Mouse (Mus musculus): Measurements from ENCODE around the gene Tbrg4. TPM values are rescaled to one million over a fixed set of nuclear protein-coding genes. Genes with fewer than 3 reads are reported as not detected.

The Tbrg4 gene
- polyA plus RNA-seq, 1 experiment from 2014 or later, result 23.4 TPM

DNA sequence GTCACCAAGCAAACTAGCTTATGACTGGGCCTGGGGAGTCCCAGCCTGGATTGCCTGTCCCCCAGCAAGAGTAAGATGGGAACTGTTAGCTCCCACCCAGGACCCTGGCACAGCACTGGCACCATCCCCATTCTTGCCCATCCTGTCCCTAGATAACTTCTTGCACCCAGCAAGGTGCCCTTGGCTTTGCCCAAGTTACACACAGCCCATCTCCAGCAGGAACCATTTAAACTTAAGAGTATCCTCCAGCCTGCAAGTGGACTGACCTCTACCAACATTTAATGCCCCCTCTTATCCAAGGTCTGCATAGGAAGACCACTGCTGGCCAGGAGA lies 21.3 kb downstream of the Tbrg4 start:
- peaks cover 29% of the 10 kb centered on the region for H3K4me1 ChIP-seq (ENCODE audit: control insufficient read depth, insufficient read depth, low read length)

DNA sequence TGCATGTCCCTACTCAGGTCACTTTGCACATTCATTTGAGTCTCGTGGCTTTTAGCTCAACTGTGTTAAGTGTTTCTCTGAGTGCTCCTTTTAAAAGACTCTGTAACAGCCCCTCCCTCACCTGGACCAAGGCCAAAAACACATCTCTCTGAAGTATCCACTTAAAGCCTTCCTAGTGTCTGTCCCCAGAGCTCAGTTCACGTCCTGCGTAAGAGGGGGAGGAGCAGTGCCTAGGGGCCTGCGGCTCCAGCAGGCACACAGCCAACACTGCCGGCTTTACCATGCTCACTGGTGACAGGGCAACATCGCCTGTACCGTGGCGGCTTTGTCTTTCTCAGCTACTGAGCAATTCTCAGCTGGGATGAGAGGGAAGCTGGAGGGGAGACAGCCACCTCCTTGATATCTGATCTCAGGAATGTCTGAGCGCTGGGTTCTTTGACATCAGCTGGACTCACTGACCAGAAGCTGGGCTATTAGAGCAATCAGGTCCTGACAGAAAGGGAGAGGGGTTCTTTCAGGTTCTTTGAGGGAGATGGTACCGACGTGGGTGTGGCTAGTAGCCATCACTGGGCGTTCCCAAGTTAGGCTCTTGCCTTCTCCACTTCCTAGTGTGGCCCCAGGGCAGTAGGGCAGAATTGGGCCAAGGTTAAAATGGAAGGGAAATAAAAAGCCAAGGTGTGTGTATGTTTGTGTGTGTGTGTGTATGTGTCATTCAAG lies 21.8 kb downstream of the Tbrg4 start:
- ATAC-seq, result peak; percentile 54
- Histone ChIP-seq H3K4me2 (ENCODE audit: low read length) (peak overlapping the region; percentile 94), H3K27ac (ENCODE audit: low read depth, low read length) (peak overlapping the region; percentile 98), H3K27me3 (replicated peaks; ENCODE audit: control insufficient read depth, insufficient read depth, low read length) (no peaks in the 10 kb centered on the region), H3K4me3 (ENCODE audit: low read depth, low read length) (peak overlapping the region; percentile 55), H3K4me1 (ENCODE audit: control insufficient read depth, insufficient read depth, low read length) (peaks cover 35% of the 10 kb centered on the region), H3K9ac (ENCODE audit: low read length) (peak overlapping the region; percentile 87), H3K9me3 (replicated peaks; ENCODE audit: control insufficient read depth, low read length) (no peaks in the 10 kb centered on the region), H3K36me3 (ENCODE audit: control insufficient read depth, insufficient read depth, low read length) (peaks cover 28% of the 10 kb centered on the region)
- 8% methylated on average over 12 of the region's 12 CpGs for WGBS
- DNase-seq (ENCODE audit: low spot score), result peak; percentile 92

More for the DNA sequence above, 21.3 kb downstream of the Tbrg4 start:
- H3K27me3 ChIP-seq (replicated peaks; ENCODE audit: control insufficient read depth, insufficient read depth, low read length), result no peaks in the 10 kb centered on the region
- H3K9ac ChIP-seq (ENCODE audit: low read length), result peak overlapping the region; percentile 87
- peaks cover 28% of the 10 kb centered on the region for H3K36me3 ChIP-seq (ENCODE audit: control insufficient read depth, insufficient read depth, low read length)
- no peak for DNase-seq (ENCODE audit: low spot score)
- peak overlapping the region; percentile 98 for H3K27ac ChIP-seq (ENCODE audit: low read depth, low read length)
- no peak for ATAC-seq
- H3K4me2 ChIP-seq (ENCODE audit: low read length), result peak overlapping the region; percentile 94
- H3K9me3 ChIP-seq (replicated peaks; ENCODE audit: control insufficient read depth, low read length), result no peaks in the 10 kb centered on the region
- peak overlapping the region; percentile 55 for H3K4me3 ChIP-seq (ENCODE audit: low read depth, low read length)

DNA sequence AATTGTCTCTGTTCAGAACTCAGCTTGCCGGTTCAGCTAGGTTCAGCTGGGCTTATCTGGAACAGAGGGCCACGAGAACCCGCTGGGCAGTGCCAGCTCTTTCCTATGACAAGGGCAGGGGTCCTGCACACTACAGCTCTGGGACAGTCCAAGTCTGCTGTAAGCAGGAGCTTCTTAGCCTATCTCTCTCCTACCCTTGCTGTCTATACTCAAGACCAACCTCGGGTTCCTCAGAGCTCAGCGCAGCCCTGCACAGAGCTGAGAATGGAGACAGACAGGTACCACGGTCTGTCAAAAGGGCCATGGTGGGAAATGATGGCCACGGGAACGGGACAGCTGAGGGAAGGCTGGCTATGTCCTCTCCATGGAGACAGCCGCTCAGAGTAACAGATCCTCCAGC lies 22.6 kb downstream of the Tbrg4 start:
- Histone ChIP-seq H3K9me3 (replicated peaks; ENCODE audit: control insufficient read depth, low read length) (no peaks in the 10 kb centered on the region), H3K27me3 (replicated peaks; ENCODE audit: control insufficient read depth, insufficient read depth, low read length) (no peaks in the 10 kb centered on the region), H3K4me3 (ENCODE audit: low read depth, low read length) (peak overlapping the region; percentile 55), H3K9ac (ENCODE audit: low read length) (peak overlapping the region; percentile 87), H3K27ac (ENCODE audit: low read depth, low read length) (no peak overlapping the region; the same call in 1 of the 2 replicates), H3K4me2 (ENCODE audit: low read length) (peak overlapping the region; percentile 94), H3K36me3 (ENCODE audit: control insufficient read depth, insufficient read depth, low read length) (peaks cover 29% of the 10 kb centered on the region), H3K4me1 (ENCODE audit: control insufficient read depth, insufficient read depth, low read length) (peaks cover 39% of the 10 kb centered on the region)
- no peak for ATAC-seq
- WGBS, result 84% methylated on average over 9 of the region's 9 CpGs
- no peak for DNase-seq (ENCODE audit: low spot score)

DNA sequence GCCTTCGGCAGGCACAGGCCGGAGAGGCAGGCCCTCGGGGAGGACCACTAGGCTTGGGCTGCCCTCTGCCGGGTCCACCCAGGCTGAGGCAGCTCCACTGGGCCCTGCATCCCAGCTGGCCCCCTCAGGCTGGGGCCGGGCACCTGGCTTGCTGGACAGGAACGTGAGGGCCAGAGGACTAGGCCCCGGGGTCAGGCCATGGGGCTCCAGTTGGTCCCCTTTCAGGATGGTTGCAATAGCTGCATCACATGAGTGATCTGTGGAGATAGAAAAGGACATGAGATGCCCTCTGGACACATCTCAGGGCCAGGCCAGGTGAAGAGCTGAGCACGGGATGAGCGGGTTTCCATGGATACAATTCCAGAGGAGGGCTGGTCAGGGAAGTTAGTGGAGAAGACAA lies 23.2 kb downstream of the Tbrg4 start:
- DNase-seq (ENCODE audit: low spot score) (no peak), ATAC-seq (no peak)
- peaks cover 35% of the 10 kb centered on the region for H3K36me3 ChIP-seq (ENCODE audit: control insufficient read depth, insufficient read depth, low read length)
- H3K4me3 ChIP-seq (ENCODE audit: low read depth, low read length), result no peak overlapping the region
- no peak overlapping the region for H3K9ac ChIP-seq (ENCODE audit: low read length)
- H3K27me3 ChIP-seq (replicated peaks; ENCODE audit: control insufficient read depth, insufficient read depth, low read length), result no peaks in the 10 kb centered on the region
- peaks cover 39% of the 10 kb centered on the region for H3K4me1 ChIP-seq (ENCODE audit: control insufficient read depth, insufficient read depth, low read length)
- no peaks in the 10 kb centered on the region for H3K9me3 ChIP-seq (replicated peaks; ENCODE audit: control insufficient read depth, low read length)
- no peak overlapping the region for H3K27ac ChIP-seq (ENCODE audit: low read depth, low read length)
- peak overlapping the region; percentile 94; the same call in 1 of the 2 replicates for H3K4me2 ChIP-seq (ENCODE audit: low read length)
- 86% methylated on average over 9 of the region's 9 CpGs for WGBS

DNA sequence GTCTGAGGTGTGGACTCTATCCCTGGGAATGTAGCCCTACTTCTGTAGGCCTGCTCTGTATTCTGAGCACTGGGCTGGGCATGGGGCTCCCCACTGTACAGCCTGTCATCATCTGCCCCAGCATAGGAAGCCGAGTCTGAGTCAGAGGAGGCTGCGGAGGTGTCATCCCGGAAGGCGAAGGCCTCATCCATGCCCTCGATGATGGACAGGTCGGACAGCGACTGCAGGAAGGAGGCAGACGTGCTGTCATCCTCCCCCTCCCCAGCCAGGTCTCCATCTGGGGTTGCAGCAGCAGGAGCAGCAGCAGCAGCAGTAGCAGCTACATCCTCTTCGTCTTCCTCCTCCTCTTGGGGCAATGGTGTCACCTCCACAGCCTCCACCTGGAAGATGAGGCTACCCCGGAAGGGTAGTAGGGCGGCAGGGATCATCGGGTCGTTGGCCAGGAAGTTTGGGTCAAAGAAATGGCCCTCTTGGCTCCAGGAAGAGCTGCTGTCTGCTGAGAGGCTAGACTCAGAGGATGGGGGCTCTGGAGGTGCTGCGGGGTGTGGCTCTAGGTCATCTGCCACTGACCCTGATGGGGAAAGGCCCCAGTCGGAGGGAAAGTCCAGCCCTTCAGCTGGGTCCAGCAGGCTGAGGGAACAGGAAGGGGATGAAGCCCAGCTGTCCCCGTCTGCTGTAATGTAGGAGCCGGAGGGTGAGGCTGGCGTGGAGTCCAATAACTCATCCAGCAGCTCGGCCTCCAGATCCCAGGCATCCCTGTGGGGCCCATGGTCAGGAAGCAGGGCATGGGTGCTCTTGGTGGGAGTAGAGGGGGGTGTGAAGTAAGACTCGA lies 24.0 kb downstream of the Tbrg4 start:
- H3K27ac ChIP-seq (ENCODE audit: low read depth, low read length), result no peak overlapping the region
- H3K36me3 ChIP-seq (ENCODE audit: control insufficient read depth, insufficient read depth, low read length), result peaks cover 43% of the 10 kb centered on the region
- H3K4me3 ChIP-seq (ENCODE audit: low read depth, low read length), result no peak overlapping the region
- no peaks in the 10 kb centered on the region for H3K9me3 ChIP-seq (replicated peaks; ENCODE audit: control insufficient read depth, low read length)
- peaks cover 39% of the 10 kb centered on the region for H3K4me1 ChIP-seq (ENCODE audit: control insufficient read depth, insufficient read depth, low read length)
- no peak overlapping the region for H3K9ac ChIP-seq (ENCODE audit: low read length)
- WGBS, result 85% methylated on average over 19 of the region's 20 CpGs
- ATAC-seq, result no peak
- no peak for DNase-seq (ENCODE audit: low spot score)
- no peaks in the 10 kb centered on the region for H3K27me3 ChIP-seq (replicated peaks; ENCODE audit: control insufficient read depth, insufficient read depth, low read length)
- no peak overlapping the region for H3K4me2 ChIP-seq (ENCODE audit: low read length)

DNA sequence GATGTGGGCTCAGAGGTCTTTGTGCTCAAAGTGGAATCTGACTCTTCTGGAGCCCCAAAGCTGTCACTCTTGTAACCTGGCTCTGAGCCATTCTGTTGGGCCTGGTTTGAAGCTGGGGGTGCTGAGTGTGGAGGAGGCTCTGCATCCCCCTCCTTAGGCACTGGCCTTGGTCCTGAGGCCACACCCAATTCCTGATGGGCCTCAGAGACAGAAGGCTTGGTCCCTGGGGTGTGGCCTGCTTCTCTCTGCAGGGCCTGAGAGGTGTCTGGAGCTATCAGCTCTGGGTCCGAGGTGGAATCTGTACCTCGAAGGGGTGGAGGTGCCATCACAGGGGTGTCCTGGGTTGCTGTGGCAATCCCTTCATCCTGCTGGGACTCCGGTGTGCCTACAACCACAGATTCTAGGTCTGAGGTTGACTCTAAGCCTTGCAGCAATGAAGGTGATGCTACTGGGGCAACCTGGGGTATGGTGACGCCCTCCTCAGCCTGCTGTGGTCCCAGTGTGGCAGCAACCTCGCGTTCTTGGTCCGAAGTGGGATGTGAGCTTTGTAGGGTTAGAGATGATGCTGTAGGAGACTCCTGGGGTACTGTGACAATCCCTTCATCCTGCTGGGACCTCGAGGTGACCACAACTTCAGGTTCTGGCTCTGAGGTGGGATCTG lies 25.5 kb downstream of the Tbrg4 start:
- 0 out of 2 replicates have a peak overlapping the region, but pooled peaks have one; percentile 3 for H3K27ac ChIP-seq (ENCODE audit: low read depth, low read length)
- no peak for ATAC-seq
- peaks cover 31% of the 10 kb centered on the region for H3K4me1 ChIP-seq (ENCODE audit: control insufficient read depth, insufficient read depth, low read length)
- peaks cover 56% of the 10 kb centered on the region for H3K36me3 ChIP-seq (ENCODE audit: control insufficient read depth, insufficient read depth, low read length)
- WGBS, result 92% methylated on average over 8 of the region's 8 CpGs
- no peak overlapping the region for H3K9ac ChIP-seq (ENCODE audit: low read length)
- H3K9me3 ChIP-seq (replicated peaks; ENCODE audit: control insufficient read depth, low read length), result no peaks in the 10 kb centered on the region
- H3K4me3 ChIP-seq (ENCODE audit: low read depth, low read length), result no peak overlapping the region
- no peak overlapping the region for H3K4me2 ChIP-seq (ENCODE audit: low read length)
- no peaks in the 10 kb centered on the region for H3K27me3 ChIP-seq (replicated peaks; ENCODE audit: control insufficient read depth, insufficient read depth, low read length)
- DNase-seq (ENCODE audit: low spot score), result peak; percentile 27

DNA sequence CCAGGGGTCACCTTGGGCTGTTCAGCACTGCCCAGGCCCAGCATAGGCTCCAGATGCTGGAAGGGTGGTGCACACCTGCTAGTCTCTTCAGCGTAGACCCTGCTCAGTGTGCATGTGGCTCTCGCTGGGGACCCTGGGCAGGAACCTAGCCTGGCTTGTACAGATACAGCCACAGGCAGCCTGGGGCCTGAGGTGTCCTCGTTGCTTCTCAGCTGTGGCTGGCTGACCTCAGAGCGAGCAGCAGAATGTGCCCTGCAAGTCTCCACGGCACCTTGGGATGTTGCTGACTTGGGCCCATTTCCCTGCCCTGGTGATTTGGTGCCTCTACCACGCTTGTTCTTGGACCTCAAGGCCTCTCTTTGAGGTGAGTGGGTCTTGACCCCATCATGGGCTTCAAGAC lies 26.0 kb downstream of the Tbrg4 start:
- ATAC-seq, result peak; percentile 3; the same call in 1 of the 2 replicates
- H3K4me1 ChIP-seq (ENCODE audit: control insufficient read depth, insufficient read depth, low read length), result peaks cover 31% of the 10 kb centered on the region
- no peaks in the 10 kb centered on the region for H3K9me3 ChIP-seq (replicated peaks; ENCODE audit: control insufficient read depth, low read length)
- DNase-seq (ENCODE audit: low spot score), result no peak
- peaks cover 62% of the 10 kb centered on the region for H3K36me3 ChIP-seq (ENCODE audit: control insufficient read depth, insufficient read depth, low read length)
- 87% methylated on average over 6 of the region's 6 CpGs for WGBS
- peak overlapping the region; percentile 18; the same call in 1 of the 2 replicates for H3K4me3 ChIP-seq (ENCODE audit: low read depth, low read length)
- H3K27me3 ChIP-seq (replicated peaks; ENCODE audit: control insufficient read depth, insufficient read depth, low read length), result no peaks in the 10 kb centered on the region
- 0 out of 2 replicates have a peak overlapping the region, but pooled peaks have one; percentile 3 for H3K27ac ChIP-seq (ENCODE audit: low read depth, low read length)
- peak overlapping the region; percentile 51; the same call in 1 of the 2 replicates for H3K4me2 ChIP-seq (ENCODE audit: low read length)
- H3K9ac ChIP-seq (ENCODE audit: low read length), result peak overlapping the region; percentile 56; the same call in 1 of the 2 replicates

DNA sequence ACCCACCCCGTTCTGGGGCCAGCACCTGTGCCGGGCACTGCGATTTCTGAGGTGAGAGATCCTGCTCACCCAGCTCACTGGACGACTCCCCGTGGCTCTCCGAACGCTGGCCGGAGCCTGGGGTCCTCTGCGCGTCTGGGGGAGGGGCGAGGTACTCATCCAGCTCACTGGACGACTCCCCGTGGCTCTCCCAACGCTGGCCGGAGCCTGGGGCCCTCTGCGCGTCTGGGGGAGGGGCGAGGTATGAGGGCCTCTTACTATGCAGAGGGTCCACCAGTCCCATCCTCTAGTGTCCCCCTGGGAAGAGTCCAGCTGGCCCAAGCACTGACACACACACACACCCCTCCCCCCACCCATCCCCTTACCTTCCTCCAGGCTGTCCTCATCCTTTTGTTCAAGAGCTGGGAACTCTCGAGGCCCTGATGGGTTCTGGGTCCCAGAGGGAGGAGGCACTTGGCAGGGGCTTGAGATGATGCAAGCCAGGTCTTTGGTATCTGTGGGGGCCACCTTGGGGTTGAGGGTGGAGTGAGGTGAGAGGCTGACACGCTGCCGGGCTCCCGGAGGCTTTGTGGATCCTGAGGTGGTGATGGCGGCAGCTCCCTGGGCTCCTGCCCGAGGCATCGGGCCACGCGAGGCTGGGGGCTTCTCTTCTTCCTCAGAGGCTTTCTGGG lies 26.7 kb downstream of the Tbrg4 start:
- no peaks in the 10 kb centered on the region for H3K9me3 ChIP-seq (replicated peaks; ENCODE audit: control insufficient read depth, low read length)
- peak overlapping the region; percentile 18 for H3K4me3 ChIP-seq (ENCODE audit: low read depth, low read length)
- H3K4me1 ChIP-seq (ENCODE audit: control insufficient read depth, insufficient read depth, low read length), result peaks cover 25% of the 10 kb centered on the region
- peak overlapping the region; percentile 56 for H3K9ac ChIP-seq (ENCODE audit: low read length)
- 10% methylated on average over 27 of the region's 27 CpGs for WGBS
- peak; percentile 50 for DNase-seq (ENCODE audit: low spot score)
- peak overlapping the region; percentile 51 for H3K4me2 ChIP-seq (ENCODE audit: low read length)
- ATAC-seq, result peak; percentile 18
- peak overlapping the region; percentile 46; the same call in 1 of the 2 replicates for H3K27ac ChIP-seq (ENCODE audit: low read depth, low read length)
- H3K36me3 ChIP-seq (ENCODE audit: control insufficient read depth, insufficient read depth, low read length), result peaks cover 69% of the 10 kb centered on the region
- H3K27me3 ChIP-seq (replicated peaks; ENCODE audit: control insufficient read depth, insufficient read depth, low read length), result no peaks in the 10 kb centered on the region
